Mouse (Mus musculus) sigmoid colon, adult 10 weeks (tissue): ENCODE results near the gene Olfr1321. TPM values are rescaled to one million over a fixed set of nuclear protein-coding genes. Genes with fewer than 3 reads are reported as not detected.

Experiments
- polyA plus RNA-seq: library from polyadenylated mRNA; stranded (reverse); fragments of 350-450 nt; fragmentation: Illumina TruSeq; extraction: RNeasy Lipid Tissue Mini Kit (QIAGEN cat#74804); gene quantifications from one replicate; pipeline ENCODE4 v1.2.3, GENCODE M21; 2014; ENCODE audit warnings: low read depth, low replicate concordance

Gene Olfr1321
- not detected for polyA plus RNA-seq

GRCm38 (mm10) chrX:49734959-49735358 is at the start of gene Olfr1321:
Olfr1321 (minus strand) TSS chrX:49735059.

Other genes starting within 250 kb of the Olfr1321 start
- not detected for gene Olfr1320, start 62.7 kb downstream of the Olfr1321 start, polyA plus RNA-seq
- not detected for gene Igsf1, start 62.7 kb upstream of the Olfr1321 start, polyA plus RNA-seq
- gene Olfr1322, start 156.4 kb upstream of the Olfr1321 start, polyA plus RNA-seq: not detected